Mouse (Mus musculus) heart, adult 2 months (tissue): ENCODE data around the gene Itpkc. TPM values are rescaled to one million over a fixed set of nuclear protein-coding genes. Genes with fewer than 3 reads are reported as not detected.
"Not testable (repeated sequence)": the region's sequence is repeated elsewhere in the genome, so short reads cannot be mapped to it uniquely, and the experiment has no call there.

Source experiments
- DNase-seq, 2 experiments: peaks; one replicate each; pipeline ENCODE4 v3.0.0; 2021
- H3K27ac ChIP-seq: fragments of 200-600 bp; 2 replicates; pipeline ENCODE4 v1.8.1; 2022
- H3K27me3 ChIP-seq: fragments of 200-500 bp; 2 replicates; pipeline ENCODE4 v1.6.1; 2012; ENCODE audit warnings: mild to moderate bottlenecking, low read length, inconsistent platforms, mixed read lengths; ENCODE audit not compliant: control insufficient read depth, insufficient read depth
- H3K36me3 ChIP-seq: fragments of 200-500 bp; 2 replicates; pipeline ENCODE4 v1.6.1; 2012; ENCODE audit warnings: low read length, inconsistent platforms; ENCODE audit not compliant: control insufficient read depth, insufficient read depth
- H3K4me1 ChIP-seq: fragments of 200-500 bp; 2 replicates; pipeline ENCODE4 v1.6.1; 2011; ENCODE audit warnings: low read length; ENCODE audit not compliant: control insufficient read depth, insufficient read depth
- H3K4me3 ChIP-seq: fragments of 200-600 bp; 2 replicates; pipeline ENCODE4 v1.8.1; 2022
- H3K79me2 ChIP-seq: fragments of 200-500 bp; replicated peaks from 2 replicates; pipeline ENCODE4 v1.6.1; 2012; ENCODE audit warnings: mild to moderate bottlenecking, inconsistent platforms, low read length, moderate library complexity, mixed read lengths; ENCODE audit not compliant: control insufficient read depth, insufficient read depth
- H3K9ac ChIP-seq: fragments of 200-500 bp; 2 replicates; pipeline ENCODE4 v1.6.1; 2012; ENCODE audit warnings: low read depth, mild to moderate bottlenecking, control low read depth, inconsistent platforms, low read length, mixed read lengths
- CTCF ChIP-seq: fragments of 200-600 bp; IDR thresholded peaks from 2 replicates; pipeline ENCODE4 v1.8.1; 2022; ENCODE audit warnings: antibody characterized with exemption, mild to moderate bottlenecking, moderate library complexity
- EP300 ChIP-seq: fragments of 200-500 bp; IDR thresholded peaks from 2 replicates; pipeline ENCODE4 v1.6.1; 2011; ENCODE audit warnings: low read depth, low read length, control low read depth; ENCODE audit not compliant: insufficient read depth
- POLR2A ChIP-seq: fragments of 200-500 bp; IDR thresholded peaks from 2 replicates; pipeline ENCODE4 v1.6.1; 2011; ENCODE audit warnings: mild to moderate bottlenecking, low read depth, low read length, control low read depth; ENCODE audit not compliant: insufficient read depth
- WGBS: fragments of 180-500 bp; shearing (Covaris S2); methylation state at CpG from one replicate; pipeline ENCODE4 v1.1.7; 2018; 5-methylcytosine and 5-hydroxymethylcytosine counted together
- intact Hi-C: fragments of 180-260 bp; cut with DNase I; formaldehyde crosslinking; loops from one replicate; pipeline ENCODE4 v1.15.1; 2025
- polyA plus RNA-seq: library from polyadenylated mRNA; depleted of rRNA; stranded (reverse); fragments of >200 nt; gene quantifications from 2 replicates; pipeline ENCODE4 v1.2.3, GENCODE M21; 2012
- total RNA-seq, 2 experiments: library from RNA; stranded (reverse); gene quantifications; 2 replicates each; pipeline ENCODE4 v1.2.3; 2021

Gene Itpkc
- total and polyA plus RNA-seq, 3 experiments: 4.2 to 4.8 (median 4.4) TPM

DNA sequence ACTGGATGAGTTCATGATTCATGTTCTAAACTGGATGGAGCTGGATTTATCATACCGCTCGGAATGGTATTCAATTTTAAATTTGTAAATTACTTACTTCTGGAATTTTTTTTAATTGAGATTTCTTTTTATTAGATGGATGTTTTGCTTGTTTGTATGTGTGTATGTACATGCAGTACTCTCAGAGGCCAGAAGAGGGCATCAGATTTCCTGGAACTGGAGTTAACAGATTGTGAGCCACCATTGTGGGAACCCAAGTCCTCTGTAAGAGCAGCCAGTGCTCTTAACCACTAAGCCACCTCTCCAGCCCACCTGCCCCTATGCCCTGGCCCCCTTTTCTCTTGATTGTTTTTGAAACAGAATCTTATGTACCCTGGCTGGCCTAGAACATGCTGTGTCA lies 20.7 kb upstream of the Itpkc start:
- Histone ChIP-seq H3K4me1 (no peaks in the 10 kb centered on the region), H3K36me3 (no peaks in the 10 kb centered on the region), H3K4me3 (no peak overlapping the region), H3K79me2 (no peaks in the 10 kb centered on the region), H3K27me3 (no peaks in the 10 kb centered on the region), H3K27ac (no peak overlapping the region), H3K9ac (no peak overlapping the region)
- 93% methylated on average over 2 of the region's 2 CpGs for WGBS
- no peak for DNase-seq
- intact Hi-C loops: no loop called here
- TF ChIP-seq POLR2A (no peak), CTCF (peak; percentile 67), EP300 (no peak)

DNA sequence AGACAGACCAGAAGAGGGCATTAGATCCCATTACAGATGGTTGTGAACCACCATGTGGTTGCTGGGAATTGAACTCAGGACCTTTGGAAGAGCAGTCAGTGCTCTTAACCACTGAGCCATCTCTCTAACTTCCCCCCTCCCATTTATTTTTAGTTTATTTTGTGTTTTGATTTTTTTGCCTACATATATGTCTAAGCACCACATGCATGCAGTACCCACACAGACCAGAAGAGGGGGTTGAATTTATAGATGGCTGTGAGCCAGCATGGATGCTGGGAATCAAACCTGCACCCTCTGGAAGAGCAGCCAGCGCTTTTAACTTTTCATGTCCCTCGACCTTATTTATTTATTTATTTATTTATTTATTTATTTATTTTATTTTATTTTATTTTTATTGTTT lies 15.6 kb upstream of the Itpkc start:
- WGBS: 87% methylated on average over 2 of the region's 2 CpGs
- not testable (repeated sequence) for H3K27me3 ChIP-seq, DNase-seq, H3K79me2 ChIP-seq, H3K4me3 ChIP-seq, H3K9ac ChIP-seq, H3K4me1 ChIP-seq, H3K36me3 ChIP-seq, H3K27ac ChIP-seq
- TF ChIP-seq CTCF: peak; percentile 66
- intact Hi-C loops: loop anchor here (5.0 kb wide), 1 partner anchor 43 kb away; no protein-coding TSS in a partner anchor

DNA sequence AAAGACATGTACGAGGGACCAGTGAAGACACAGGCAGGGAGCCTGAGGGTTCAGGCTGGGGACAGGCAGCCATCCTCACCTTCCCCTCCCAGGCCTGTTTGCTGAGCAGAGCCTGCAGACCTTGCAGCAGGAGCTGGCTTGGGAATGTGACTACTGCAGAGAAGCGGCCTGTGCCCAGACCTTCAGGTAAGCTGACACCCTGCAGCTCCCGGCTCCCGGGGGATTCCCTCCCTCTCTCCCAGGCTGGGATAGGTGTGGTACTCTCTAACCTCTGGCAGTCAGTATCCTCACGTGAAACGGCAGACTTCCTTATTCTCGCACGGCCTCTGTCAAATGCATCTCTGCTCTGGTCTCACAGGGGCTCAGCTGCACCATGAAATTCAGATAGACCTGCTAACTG lies 14.8 kb upstream of the Itpkc start:
- TF ChIP-seq POLR2A: no peak
- TF ChIP-seq CTCF: no peak
- TF ChIP-seq EP300: no peak
- Histone ChIP-seq H3K27ac (no peak overlapping the region), H3K27me3 (no peaks in the 10 kb centered on the region), H3K4me1 (no peaks in the 10 kb centered on the region), H3K9ac (no peak overlapping the region), H3K36me3 (no peaks in the 10 kb centered on the region), H3K79me2 (no peaks in the 10 kb centered on the region), H3K4me3 (no peak overlapping the region)
- DNase-seq: no peak
- WGBS: 77% methylated on average over 8 of the region's 8 CpGs
- intact Hi-C loops: loop anchor here (5.0 kb wide), 1 partner anchor 44 kb away; no protein-coding TSS in a partner anchor

DNA sequence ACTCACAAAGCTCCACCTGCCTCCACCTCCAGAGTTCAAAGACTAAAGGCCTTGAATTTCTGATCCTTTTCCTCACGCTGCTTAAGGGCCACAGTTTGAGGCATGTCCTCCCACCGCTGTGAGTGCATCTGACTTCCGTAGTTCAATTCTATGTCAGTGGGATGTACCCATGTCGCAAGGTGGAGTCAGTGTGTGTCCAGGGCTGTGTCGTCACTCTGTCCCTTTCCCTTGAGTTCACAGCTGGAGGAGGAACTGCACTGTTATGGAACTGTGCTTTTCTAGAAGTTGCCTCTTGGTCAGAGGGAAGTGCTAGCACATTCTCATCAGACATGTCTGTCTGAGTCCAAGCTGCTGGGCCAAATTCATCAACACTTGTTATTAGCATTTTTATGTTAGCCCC lies 10.1 kb upstream of the Itpkc start:
- TF ChIP-seq EP300: no peak
- no peaks in the 10 kb centered on the region for H3K79me2 ChIP-seq
- no peaks in the 10 kb centered on the region for H3K27me3 ChIP-seq
- no peak overlapping the region for H3K4me3 ChIP-seq
- no peaks in the 10 kb centered on the region; the same call in 1 of the 2 replicates for H3K4me1 ChIP-seq
- no peak for DNase-seq
- WGBS: 84% methylated on average over 5 of the region's 5 CpGs
- H3K27ac ChIP-seq: no peak overlapping the region
- H3K36me3 ChIP-seq: no peaks in the 10 kb centered on the region
- intact Hi-C loops: no loop called here
- H3K9ac ChIP-seq: no peak overlapping the region

DNA sequence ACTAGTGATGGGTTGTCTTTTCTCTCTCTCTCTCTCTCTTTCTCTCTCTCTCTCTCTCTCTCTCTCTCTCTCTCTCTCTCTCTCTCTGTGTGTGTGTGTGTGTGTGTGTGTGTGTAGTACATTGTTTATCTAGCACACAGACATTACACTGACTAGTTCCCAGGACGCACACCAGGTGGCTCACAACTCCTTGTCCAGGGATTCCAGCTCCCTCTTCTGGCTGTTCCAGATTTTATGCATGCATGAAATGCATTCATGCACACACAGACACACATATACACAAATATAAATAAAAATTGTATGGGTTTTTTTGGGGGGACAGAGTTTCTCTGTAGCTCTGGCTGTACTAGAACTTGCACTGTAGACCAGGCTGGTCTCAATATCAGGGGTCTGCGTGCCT lies 9.1 kb upstream of the Itpkc start:
- H3K4me1 ChIP-seq: no peaks in the 10 kb centered on the region; the same call in 1 of the 2 replicates
- H3K79me2 ChIP-seq: no peaks in the 10 kb centered on the region
- H3K27ac ChIP-seq: no peak overlapping the region
- no peak for TF ChIP-seq EP300
- no peak for TF ChIP-seq POLR2A
- TF ChIP-seq CTCF: 0 out of 2 replicates have a peak, but pooled peaks have one; percentile 12
- H3K4me3 ChIP-seq: no peak overlapping the region
- no peak overlapping the region for H3K9ac ChIP-seq
- WGBS: 85% methylated on average over 2 of the region's 2 CpGs
- no peak for DNase-seq
- intact Hi-C loops: no loop called here
- H3K27me3 ChIP-seq: no peaks in the 10 kb centered on the region
- H3K36me3 ChIP-seq: no peaks in the 10 kb centered on the region

DNA sequence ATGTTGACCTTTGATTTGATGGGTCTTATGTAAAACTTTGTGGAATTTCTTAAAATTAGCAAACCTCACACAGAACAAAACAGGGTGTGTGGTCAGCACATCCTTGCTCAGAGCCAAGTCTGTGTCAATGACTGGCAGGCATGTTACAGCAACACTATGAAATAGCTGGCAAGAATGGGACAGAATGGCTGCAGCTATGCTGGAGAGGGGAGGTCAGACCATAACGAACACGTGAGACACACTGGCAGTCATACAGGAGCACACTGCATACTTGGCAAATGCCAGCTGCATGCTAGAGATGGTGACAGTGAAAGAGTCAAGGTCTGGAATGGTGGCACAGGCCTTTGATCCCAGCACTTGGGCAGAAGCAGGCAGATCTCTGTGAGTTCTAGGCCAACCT lies 7.3 kb upstream of the Itpkc start:
- intact Hi-C loops: no loop called here
- H3K27me3 ChIP-seq: no peaks in the 10 kb centered on the region
- WGBS: 62% methylated on average over 2 of the region's 2 CpGs
- TF ChIP-seq CTCF (no peak), EP300 (no peak), POLR2A (no peak)
- no peak overlapping the region for H3K9ac ChIP-seq
- H3K27ac ChIP-seq: no peak overlapping the region
- H3K36me3 ChIP-seq: no peaks in the 10 kb centered on the region
- DNase-seq: no peak
- H3K79me2 ChIP-seq: no peaks in the 10 kb centered on the region
- H3K4me3 ChIP-seq: no peak overlapping the region
- H3K4me1 ChIP-seq: no peaks in the 10 kb centered on the region; the same call in none of the 2 replicates
